Mouse (Mus musculus) lung, adult 10 weeks (tissue): ENCODE data around the gene H2al1k. TPM values are rescaled to one million over a fixed set of nuclear protein-coding genes. Genes with fewer than 3 reads are reported as not detected.

Experiments
- polyA plus RNA-seq: library from polyadenylated mRNA; stranded (reverse); fragments of 350-450 nt; fragmentation: Illumina TruSeq; extraction: RNeasy Lipid Tissue Mini Kit (QIAGEN cat#74804); gene quantifications from one replicate; pipeline ENCODE4 v1.2.3, GENCODE M21; 2014; ENCODE audit warnings: low read depth, low replicate concordance; ENCODE audit not compliant: insufficient read depth

Gene H2al1k
- polyA plus RNA-seq: not detected

DNA sequence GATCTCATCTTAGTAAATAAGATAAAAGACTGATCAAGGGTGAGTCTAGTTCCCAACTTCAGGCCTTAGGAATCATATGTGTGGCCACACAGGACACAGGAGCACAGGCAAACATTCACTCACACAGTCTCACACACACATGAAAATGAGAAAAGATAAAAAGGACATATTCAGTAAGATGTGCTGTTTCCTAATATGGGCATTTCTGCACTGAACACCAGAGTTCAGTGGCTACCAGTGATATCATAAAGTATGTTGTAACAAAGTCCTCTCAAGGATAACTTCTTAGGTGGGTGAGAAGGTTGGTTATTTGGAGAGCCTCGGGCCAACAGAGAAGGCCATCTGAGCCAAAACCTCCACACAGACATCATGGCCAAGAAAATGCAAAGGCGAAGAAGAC is at the start of gene H2al1k:
Gene H2al1k, plus strand, starts transcription at position 301 of the 400 bp plus-strand sequence.

Other genes with a start within 250 kb of the H2al1k start
- not detected for gene 4930402K13Rik, start 246.1 kb upstream of the H2al1k start, polyA plus RNA-seq
- gene Lancl3, start 150.7 kb upstream of the H2al1k start, polyA plus RNA-seq: 0.11 TPM
- gene Gm14862, start 93.7 kb upstream of the H2al1k start, polyA plus RNA-seq: not detected
- gene Xk, start 77.9 kb upstream of the H2al1k start, polyA plus RNA-seq: 0.71 TPM
- not detected for gene H2al1m, start 66.9 kb upstream of the H2al1k start, polyA plus RNA-seq
- 16.8 TPM for gene Cybb, start 137.1 kb downstream of the H2al1k start, polyA plus RNA-seq
- not detected for gene H2al1o, start 221.8 kb downstream of the H2al1k start, polyA plus RNA-seq